Mouse (Mus musculus) MEL (cell line): ENCODE measurements around the gene Prep. TPM values are rescaled to one million over a fixed set of nuclear protein-coding genes. Genes with fewer than 3 reads are reported as not detected.

Source experiments
- DNase-seq: peaks from one replicate; pipeline ENCODE4 v3.0.0; 2011; ENCODE audit warnings: low read depth, low spot score
- H3K27ac ChIP-seq: 2 replicates; pipeline ENCODE4 v1.5.1; 2012; ENCODE audit warnings: low read depth, mild to moderate bottlenecking, control low read depth, low read length, moderate library complexity; ENCODE audit not compliant: control insufficient read depth
- H3K27me3 ChIP-seq, 2 experiments: fragments of 150-350 bp in 1 of 2; sonication (generic) in 1 of 2; 2 replicates each; pipeline ENCODE4 v1.6.1; 2012; ENCODE audit warnings: low read length in 2 of 2, mild to moderate bottlenecking in 2 of 2, improper control_type of control experiment in 1 of 2, moderate library complexity in 1 of 2; ENCODE audit not compliant: insufficient read depth in 2 of 2, control insufficient read depth in 1 of 2
- H3K36me3 ChIP-seq, 2 experiments: 2 replicates each; pipeline ENCODE4 v1.6.1; 2012 to 2014; ENCODE audit warnings: low read length in 2 of 2, improper control_type of control experiment in 1 of 2, inconsistent platforms in 1 of 2, mild to moderate bottlenecking in 1 of 2; ENCODE audit not compliant: insufficient read depth in 2 of 2, control insufficient read depth in 1 of 2
- H3K4me1 ChIP-seq, 2 experiments: fragments of 150-350 bp in 1 of 2; sonication (generic) in 1 of 2; 2 replicates each; pipeline ENCODE4 v1.6.1; 2012; ENCODE audit warnings: low read length in 2 of 2, improper control_type of control experiment in 1 of 2, mild to moderate bottlenecking in 1 of 2; ENCODE audit not compliant: insufficient read depth in 2 of 2, control insufficient read depth in 1 of 2
- H3K4me3 ChIP-seq, 2 experiments: fragments of 150-350 bp in 1 of 2; sonication (generic) in 1 of 2; 2 replicates each; pipeline ENCODE4 v1.5.1; 2012; ENCODE audit warnings: low read depth in 2 of 2, low read length in 2 of 2, mild to moderate bottlenecking in 2 of 2, moderate library complexity in 2 of 2, control low read depth in 1 of 2, improper control_type of control experiment in 1 of 2; ENCODE audit not compliant: control insufficient read depth in 1 of 2, insufficient read depth in 1 of 2
- H3K79me2 ChIP-seq: 2 replicates; pipeline ENCODE4 v1.6.1; 2012; ENCODE audit warnings: mild to moderate bottlenecking, low read length, moderate library complexity; ENCODE audit not compliant: control insufficient read depth, poor library complexity, insufficient read depth
- H3K9ac ChIP-seq: 2 replicates; pipeline ENCODE4 v1.6.1; 2012; ENCODE audit warnings: low read depth, mild to moderate bottlenecking, control low read depth, low read length, moderate library complexity; ENCODE audit not compliant: control insufficient read depth, poor library complexity, severe bottlenecking
- H3K9me3 ChIP-seq: fragments of 150-350 bp; sonication (generic); replicated peaks from 2 replicates; pipeline ENCODE4 v1.6.1; 2012; ENCODE audit warnings: mild to moderate bottlenecking, low read length, improper control_type of control experiment, moderate library complexity; ENCODE audit not compliant: insufficient read depth
- CTCF ChIP-seq, 3 experiments: IDR thresholded peaks in 2 of 3; conservative IDR thresholded peaks in 1 of 3; 2 replicates each; pipeline ENCODE4 v1.5.1; 2011 to 2012; ENCODE audit warnings: low read length in 3 of 3, low read depth in 2 of 3, mild to moderate bottlenecking in 2 of 3, improper control_type of control experiment in 1 of 3, inconsistent platforms in 1 of 3, mixed read lengths in 1 of 3, moderate library complexity in 1 of 3; ENCODE audit not compliant: control insufficient read depth in 1 of 3, insufficient read depth in 1 of 3, poor library complexity in 1 of 3, severe bottlenecking in 1 of 3
- ELF1 ChIP-seq: IDR thresholded peaks from 2 replicates; pipeline ENCODE4 v1.6.1; 2014; ENCODE audit warnings: low read depth, mild to moderate bottlenecking, inconsistent platforms, low read length, improper control_type of control experiment, moderate library complexity
- ETS1 ChIP-seq: IDR thresholded peaks from 2 replicates; pipeline ENCODE4 v1.6.1; 2012; ENCODE audit warnings: low read depth, mild to moderate bottlenecking, inconsistent platforms, low read length, improper control_type of control experiment, moderate library complexity
- GABPA ChIP-seq: IDR thresholded peaks from 2 replicates; pipeline ENCODE4 v1.6.1; 2012; ENCODE audit warnings: low read depth, mild to moderate bottlenecking, inconsistent platforms, low read length, improper control_type of control experiment, moderate library complexity
- HCFC1 ChIP-seq: IDR thresholded peaks from 2 replicates; pipeline ENCODE4 v1.6.1; 2012; ENCODE audit warnings: low read depth, mild to moderate bottlenecking, inconsistent platforms, low read length, improper control_type of control experiment, moderate library complexity
- JUND ChIP-seq: IDR thresholded peaks from 2 replicates; pipeline ENCODE4 v1.6.1; 2011; ENCODE audit warnings: low read depth, mild to moderate bottlenecking, improper control_type of control experiment, low read length
- KAT2A ChIP-seq: conservative IDR thresholded peaks from 2 replicates; pipeline ENCODE4 v1.6.1; 2012; ENCODE audit warnings: low read depth, low read length, improper control_type of control experiment, inconsistent platforms
- MAFK ChIP-seq: IDR thresholded peaks from 2 replicates; pipeline ENCODE4 v1.6.1; 2011; ENCODE audit warnings: low read depth, mild to moderate bottlenecking, low read length, improper control_type of control experiment, borderline replicate concordance
- MAX ChIP-seq: IDR thresholded peaks from 2 replicates; pipeline ENCODE4 v1.6.1; 2011; ENCODE audit warnings: low read length, improper control_type of control experiment
- MEF2A ChIP-seq: IDR thresholded peaks from 2 replicates; pipeline ENCODE4 v1.6.1; 2014; ENCODE audit warnings: low read depth, mild to moderate bottlenecking, inconsistent platforms, low read length, improper control_type of control experiment; ENCODE audit not compliant: poor library complexity, insufficient replicate concordance, severe bottlenecking; ENCODE audit errors: extremely low read depth
- MYC ChIP-seq: IDR thresholded peaks from 2 replicates; pipeline ENCODE4 v1.6.1; 2011; ENCODE audit warnings: low read depth, mild to moderate bottlenecking, low read length, improper control_type of control experiment, moderate library complexity
- POLR2A ChIP-seq, 2 experiments: IDR thresholded peaks; 2 replicates each; pipeline ENCODE4 v1.6.1; 2011 to 2012; ENCODE audit warnings: low read length in 2 of 2, mild to moderate bottlenecking in 2 of 2, control low read depth in 1 of 2, improper control_type of control experiment in 1 of 2, low read depth in 1 of 2, moderate library complexity in 1 of 2; ENCODE audit not compliant: control insufficient read depth in 1 of 2, insufficient read depth in 1 of 2, poor library complexity in 1 of 2
- RCOR1 ChIP-seq: IDR thresholded peaks from 2 replicates; pipeline ENCODE4 v1.6.1; 2012; ENCODE audit warnings: low read depth, mild to moderate bottlenecking, inconsistent platforms, low read length, improper control_type of control experiment
- TCF12 ChIP-seq: IDR thresholded peaks from 2 replicates; pipeline ENCODE4 v1.6.1; 2014; ENCODE audit warnings: low read depth, mild to moderate bottlenecking, inconsistent platforms, low read length, improper control_type of control experiment, moderate library complexity
- UBTF ChIP-seq: IDR thresholded peaks from 2 replicates; pipeline ENCODE4 v1.6.1; 2012; ENCODE audit warnings: low read depth, mild to moderate bottlenecking, inconsistent platforms, low read length, improper control_type of control experiment, moderate library complexity, borderline replicate concordance; ENCODE audit not compliant: insufficient read depth
- USF2 ChIP-seq, 2 experiments: IDR thresholded peaks; 2 replicates each; pipeline ENCODE4 v1.6.1; 2011 to 2012; ENCODE audit warnings: improper control_type of control experiment in 2 of 2, low read length in 2 of 2, borderline replicate concordance in 1 of 2, inconsistent platforms in 1 of 2, low read depth in 1 of 2, mild to moderate bottlenecking in 1 of 2; ENCODE audit not compliant: insufficient read depth in 1 of 2
- ZNF384 ChIP-seq: IDR thresholded peaks from 2 replicates; pipeline ENCODE4 v1.6.1; 2012; ENCODE audit warnings: low read depth, mild to moderate bottlenecking, inconsistent platforms, low read length, improper control_type of control experiment
- polyA plus RNA-seq, 2 experiments: library from polyadenylated mRNA; stranded (reverse) in 1 of 2; unstranded in 1 of 2; fragments of >175 nt in 1 of 2; fragments of >200 nt in 1 of 2; gene quantifications; 2 replicates each; pipeline versions ENCODE4 v1.2.1 to v1.2.4; 2012; ENCODE audit warnings: low replicate concordance in 2 of 2, low read depth in 1 of 2; ENCODE audit not compliant: insufficient read length in 2 of 2, insufficient read depth in 1 of 2, missing spikeins in 1 of 2
- total RNA-seq: library from RNA; depleted of rRNA; stranded (reverse); fragments of 300-350 nt; gene quantifications from 2 replicates; pipeline ENCODE4 v1.2.3, GENCODE M21; 2012

Prep gene
- total and polyA plus RNA-seq, 3 experiments, result 12.0 to 24.4 TPM; not detected in 1

- H3K27ac ChIP-seq, result no peak overlapping the region
- H3K36me3 ChIP-seq, result no peaks in the 10 kb centered on the region
- H3K79me2 ChIP-seq, result no peaks in the 10 kb centered on the region
- no peak overlapping the region for H3K9ac ChIP-seq
- H3K9me3 ChIP-seq, result no peaks in the 10 kb centered on the region
- DNase-seq, result no peak
- no peaks in the 10 kb centered on the region for H3K27me3 ChIP-seq
- H3K4me3 ChIP-seq, result peak overlapping the region in 1 of 2 experiments; percentile 7; a peak in 1 of 4 replicates
- H3K4me1 ChIP-seq, result no peaks in the 10 kb centered on the region; a peak in 1 of 4 replicates
- TF ChIP-seq TCF12 (no peak), ELF1 (no peak), POLR2A (IDR thresholded peaks at IDR 0.05; ENCODE audit: control insufficient read depth in 1 of 2, insufficient read depth in 1 of 2, low read depth in 1 of 2, low read length in 2 of 2, poor library complexity in 1 of 2) (no peak), CTCF (IDR thresholded peaks at IDR 0.05 in 2 of 3, conservative IDR thresholded peaks at IDR 0.05 in 1 of 3; ENCODE audit: control insufficient read depth in 1 of 3, insufficient read depth in 1 of 3, low read depth in 2 of 3, low read length in 3 of 3, poor library complexity in 1 of 3, severe bottlenecking in 1 of 3) (no peak), MAX (no peak), USF2 (IDR thresholded peaks at IDR 0.05; ENCODE audit: borderline replicate concordance in 1 of 2, insufficient read depth in 1 of 2, low read depth in 1 of 2, low read length in 2 of 2) (no peak), MYC (no peak)
Observed at GRCm38 (mm10) chr10:45020291-45020690, 46.7 kb upstream of the Prep start.

DNA sequence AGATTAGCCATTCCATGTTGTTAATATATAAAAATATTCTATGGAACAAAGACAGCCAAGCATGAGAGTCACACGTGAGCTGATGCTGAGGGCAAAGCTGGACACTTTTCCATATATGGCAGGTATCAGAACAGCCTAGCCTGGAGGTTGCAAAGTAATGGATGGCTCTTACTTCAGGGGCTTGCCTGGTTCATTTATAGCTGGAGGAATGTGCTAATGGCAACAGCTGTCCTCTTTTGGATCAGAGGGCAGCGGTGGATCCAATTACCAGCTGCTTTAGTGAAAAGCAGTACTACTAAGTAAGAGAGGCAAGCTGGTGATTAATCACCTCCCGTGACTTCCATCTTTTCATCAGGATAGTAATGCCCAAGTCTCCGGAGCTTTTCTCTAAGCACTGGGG is 41.8 kb upstream of the Prep start:
- TF ChIP-seq ZNF384, result no peak
- TF ChIP-seq RCOR1, result no peak
- TF ChIP-seq GABPA, result no peak
- TF ChIP-seq UBTF, result no peak
- TF ChIP-seq MAFK, result no peak
- no peak for TF ChIP-seq KAT2A
- TF ChIP-seq JUND, result no peak
- no peak overlapping the region for H3K9ac ChIP-seq
- no peaks in the 10 kb centered on the region; a peak in 2 of 4 replicates for H3K27me3 ChIP-seq
- no peaks in the 10 kb centered on the region for H3K9me3 ChIP-seq
- H3K36me3 ChIP-seq, result no peaks in the 10 kb centered on the region
- no peaks in the 10 kb centered on the region; a peak in 1 of 4 replicates for H3K4me1 ChIP-seq
- H3K79me2 ChIP-seq, result no peaks in the 10 kb centered on the region
- no peak overlapping the region for H3K27ac ChIP-seq
- DNase-seq, result no peak
- H3K4me3 ChIP-seq, result no peak overlapping the region

DNA sequence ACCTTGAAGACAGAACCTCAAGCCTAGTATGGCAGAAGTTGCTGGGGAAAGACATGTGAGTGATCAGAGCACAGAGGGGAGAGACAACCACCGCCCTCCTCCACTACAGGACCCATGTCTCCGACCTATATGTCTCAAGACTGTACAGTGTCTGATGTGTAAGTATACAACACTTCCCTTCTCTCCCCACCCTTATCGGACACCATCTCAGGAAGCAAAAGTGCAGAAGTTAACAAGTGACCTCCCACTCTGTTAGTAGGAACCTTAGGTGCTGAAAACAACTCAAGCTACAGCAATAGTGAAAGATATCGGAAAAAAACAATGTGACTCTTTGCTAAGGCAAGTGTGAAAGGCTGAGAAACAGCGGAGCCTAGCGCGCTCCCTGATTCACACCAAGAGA is 40.1 kb upstream of the Prep start:
- no peak overlapping the region for H3K27ac ChIP-seq
- no peaks in the 10 kb centered on the region for H3K36me3 ChIP-seq
- TF ChIP-seq CTCF (IDR thresholded peaks at IDR 0.05 in 2 of 3, conservative IDR thresholded peaks at IDR 0.05 in 1 of 3; ENCODE audit: control insufficient read depth in 1 of 3, insufficient read depth in 1 of 3, low read depth in 2 of 3, low read length in 3 of 3, poor library complexity in 1 of 3, severe bottlenecking in 1 of 3), result no peak
- TF ChIP-seq MEF2A, result no peak
- TF ChIP-seq HCFC1, result no peak
- TF ChIP-seq USF2 (IDR thresholded peaks at IDR 0.05; ENCODE audit: borderline replicate concordance in 1 of 2, insufficient read depth in 1 of 2, low read depth in 1 of 2, low read length in 2 of 2), result no peak
- no peak for TF ChIP-seq ETS1
- no peaks in the 10 kb centered on the region for H3K79me2 ChIP-seq
- H3K27me3 ChIP-seq, result no peaks in the 10 kb centered on the region; a peak in 2 of 4 replicates
- no peaks in the 10 kb centered on the region for H3K9me3 ChIP-seq
- DNase-seq, result no peak
- no peak overlapping the region for H3K4me3 ChIP-seq
- no peak overlapping the region for H3K9ac ChIP-seq
- no peaks in the 10 kb centered on the region; a peak in 1 of 4 replicates for H3K4me1 ChIP-seq
